Mouse (Mus musculus) hindbrain, embryonic 11.5 days (tissue): ENCODE measurements at regions not wholly inside any gene's neighbourhood (a gene's known extent, or its start where the extent isn't known, plus 50 kb on each side); places are given as distances from the start of the nearest gene placed in this dataset.

Source experiments
- ATAC-seq: fragments of 200-750 bp; cut with Nextera tagmentation; 2 replicates; pipeline ENCODE4 v1.8.0; 2017; ENCODE audit warnings: mild to moderate bottlenecking, moderate TSS enrichment, moderate library complexity; ENCODE audit not compliant: low FRiP score
- DNase-seq: peaks from one replicate; pipeline ENCODE4 v3.0.0-alpha.2; 2015; ENCODE audit warnings: low spot score
- H3K27ac ChIP-seq: fragments of 300-500 bp; sonication (generic); 2 replicates; pipeline ENCODE4 v1.5.1; 2014; ENCODE audit warnings: mild to moderate bottlenecking, low read depth, low read length
- H3K27me3 ChIP-seq: fragments of 300-500 bp; sonication (generic); 2 replicates; pipeline ENCODE4 v1.6.1; 2014; ENCODE audit warnings: mild to moderate bottlenecking, low read length, moderate library complexity, mixed read lengths; ENCODE audit not compliant: control insufficient read depth, insufficient read depth
- H3K36me3 ChIP-seq: fragments of 300-500 bp; sonication (generic); 2 replicates; pipeline ENCODE4 v1.6.1; 2014; ENCODE audit warnings: mild to moderate bottlenecking, low read length, moderate library complexity, mixed read lengths; ENCODE audit not compliant: control insufficient read depth, insufficient read depth
- H3K4me1 ChIP-seq: fragments of 300-500 bp; sonication (generic); replicated peaks from 2 replicates; pipeline ENCODE4 v1.6.1; 2014; ENCODE audit warnings: low read length, mixed read lengths; ENCODE audit not compliant: control insufficient read depth, insufficient read depth
- H3K4me2 ChIP-seq: fragments of 300-500 bp; sonication (generic); replicated peaks from 2 replicates; pipeline ENCODE4 v1.6.1; 2014; ENCODE audit warnings: mild to moderate bottlenecking, low read depth, low read length
- H3K4me3 ChIP-seq: fragments of 300-500 bp; sonication (generic); 2 replicates; pipeline ENCODE4 v1.5.1; 2014; ENCODE audit warnings: low read depth, low read length
- H3K9ac ChIP-seq: fragments of 300-500 bp; sonication (generic); 2 replicates; pipeline ENCODE4 v1.6.1; 2014; ENCODE audit warnings: low read depth, low read length
- H3K9me3 ChIP-seq: fragments of 300-500 bp; sonication (generic); 2 replicates; pipeline ENCODE4 v1.6.1; 2016; ENCODE audit warnings: low read length; ENCODE audit not compliant: control insufficient read depth
- WGBS: fragments of 180-500 bp; shearing (Covaris S2); extraction: QIAGEN DNeasy Blood & Tissue Kit; methylation state at CpG from one replicate; pipeline ENCODE4 v1.1.7; 2014; 5-methylcytosine and 5-hydroxymethylcytosine counted together

- H3K9me3 ChIP-seq = no peaks in the 10 kb centered on the region
- H3K36me3 ChIP-seq = no peaks in the 10 kb centered on the region
- 0 out of 2 replicates have a peak overlapping the region, but pooled peaks have one; percentile 11 for H3K4me2 ChIP-seq
- WGBS = 14% methylated on average over 15 of the region's 15 CpGs
- DNase-seq (peak; percentile 66), ATAC-seq (peak; percentile 89)
- H3K4me3 ChIP-seq = no peak overlapping the region
- no peaks in the 10 kb centered on the region; the same call in 1 of the 2 replicates for H3K4me1 ChIP-seq
- H3K9ac ChIP-seq = 0 out of 2 replicates have a peak overlapping the region, but pooled peaks have one; percentile 0
- H3K27ac ChIP-seq = peak overlapping the region; percentile 56
- H3K27me3 ChIP-seq = no peaks in the 10 kb centered on the region
Measured at GRCm38 (mm10) chr10:121206002-121206742, 144.9 kb downstream of the Tbc1d30 start.

- Histone ChIP-seq H3K4me2 (0 out of 2 replicates have a peak overlapping the region, but pooled peaks have one; percentile 11), H3K27me3 (no peaks in the 10 kb centered on the region), H3K36me3 (no peaks in the 10 kb centered on the region), H3K27ac (peak overlapping the region; percentile 56), H3K9me3 (no peaks in the 10 kb centered on the region), H3K4me3 (no peak overlapping the region), H3K9ac (no peak overlapping the region), H3K4me1 (no peaks in the 10 kb centered on the region; the same call in 1 of the 2 replicates)
- WGBS = 64% methylated on average over 3 of the region's 3 CpGs
- ATAC-seq (0 out of 2 replicates have a peak, but pooled peaks have one; percentile 30), DNase-seq (no peak)
Measured at GRCm38 (mm10) chr10:121206743-121207039, 144.4 kb downstream of the Tbc1d30 start.
